Mouse (Mus musculus) lung, embryonic 15.5 days (tissue): ENCODE results near the gene Slc16a12. TPM values are rescaled to one million over a fixed set of nuclear protein-coding genes. Genes with fewer than 3 reads are reported as not detected.

Experiments
- ATAC-seq: fragments of 200-750 bp; cut with Nextera tagmentation; 2 replicates; pipeline ENCODE4 v1.8.0; 2017; ENCODE audit warnings: moderate number of reproducible peaks, borderline replicate concordance; ENCODE audit not compliant: low FRiP score, low TSS enrichment; ENCODE audit errors: extremely low read depth
- H3K27ac ChIP-seq: fragments of 300-500 bp; sonication (generic); 2 replicates; pipeline ENCODE4 v1.5.1; 2015; ENCODE audit warnings: moderate library complexity, mild to moderate bottlenecking, inconsistent platforms
- H3K27me3 ChIP-seq: fragments of 300-500 bp; sonication (generic); 2 replicates; pipeline ENCODE4 v1.6.1; 2015; ENCODE audit warnings: inconsistent platforms
- H3K36me3 ChIP-seq: fragments of 300-500 bp; sonication (generic); 2 replicates; pipeline ENCODE4 v1.6.1; 2015; ENCODE audit warnings: inconsistent platforms
- H3K4me1 ChIP-seq: fragments of 300-500 bp; sonication (generic); 2 replicates; pipeline ENCODE4 v1.6.1; 2015; ENCODE audit warnings: inconsistent platforms
- H3K4me2 ChIP-seq: fragments of 300-500 bp; sonication (generic); 2 replicates; pipeline ENCODE4 v1.6.1; 2015; ENCODE audit warnings: inconsistent platforms, mild to moderate bottlenecking, moderate library complexity
- H3K4me3 ChIP-seq: fragments of 300-500 bp; sonication (generic); 2 replicates; pipeline ENCODE4 v1.5.1; 2015; ENCODE audit warnings: mild to moderate bottlenecking, inconsistent platforms
- H3K9ac ChIP-seq: fragments of 300-500 bp; sonication (generic); 2 replicates; pipeline ENCODE4 v1.6.1; 2015; ENCODE audit warnings: inconsistent platforms
- H3K9me3 ChIP-seq: fragments of 300-500 bp; sonication (generic); 2 replicates; pipeline ENCODE4 v1.6.1; 2016; ENCODE audit warnings: inconsistent platforms
- WGBS: fragments of 180-500 bp; shearing (Covaris S2); methylation state at CpG from one replicate; pipeline ENCODE4 v1.1.7; 2015; 5-methylcytosine and 5-hydroxymethylcytosine counted together
- microRNA-seq: library from miRNA; unstranded; fragments of <30 nt; microRNA quantifications from one replicate; pipeline ENCODE4, GENCODE M21; 2016
- polyA plus RNA-seq: library from polyadenylated mRNA; unstranded; fragments of >200 nt; fragmentation: Nextera tagmentation; extraction: Ambion mirVana; gene quantifications from 2 replicates; pipeline ENCODE4 v1.2.1, GENCODE M21; 2015

Slc16a12 gene
- polyA plus RNA-seq, 1 experiment from 2014 or later = 14.8 TPM

DNA sequence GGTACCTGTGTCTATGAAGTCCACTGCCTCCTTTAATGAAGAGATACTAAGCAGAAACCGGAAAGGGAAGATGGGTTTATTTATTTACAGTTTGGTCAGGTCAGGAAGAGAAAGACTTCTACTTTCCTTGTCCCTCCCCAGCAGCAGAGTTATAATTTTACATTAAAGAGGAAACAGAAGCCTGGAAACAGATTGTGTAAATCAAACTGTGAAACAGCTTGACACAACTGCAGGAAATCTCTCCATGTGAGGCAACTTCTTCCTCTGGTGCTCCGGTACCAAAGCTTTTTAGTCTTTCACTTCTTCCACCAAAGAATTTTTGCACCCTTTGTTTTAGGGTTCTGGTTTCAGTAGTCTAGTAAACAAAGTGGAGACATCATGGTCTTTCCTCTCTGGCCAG, 113.6 kb downstream of the Slc16a12 start:
- Histone ChIP-seq H3K4me2 (no peak overlapping the region), H3K27me3 (peaks cover 3% of the 10 kb centered on the region; the same call in 1 of the 2 replicates), H3K9me3 (no peaks in the 10 kb centered on the region), H3K36me3 (no peaks in the 10 kb centered on the region), H3K4me3 (no peak overlapping the region), H3K27ac (no peak overlapping the region), H3K4me1 (no peaks in the 10 kb centered on the region), H3K9ac (no peak overlapping the region)
- ATAC-seq = no peak
- WGBS = 57% methylated on average over 2 of the region's 2 CpGs

DNA sequence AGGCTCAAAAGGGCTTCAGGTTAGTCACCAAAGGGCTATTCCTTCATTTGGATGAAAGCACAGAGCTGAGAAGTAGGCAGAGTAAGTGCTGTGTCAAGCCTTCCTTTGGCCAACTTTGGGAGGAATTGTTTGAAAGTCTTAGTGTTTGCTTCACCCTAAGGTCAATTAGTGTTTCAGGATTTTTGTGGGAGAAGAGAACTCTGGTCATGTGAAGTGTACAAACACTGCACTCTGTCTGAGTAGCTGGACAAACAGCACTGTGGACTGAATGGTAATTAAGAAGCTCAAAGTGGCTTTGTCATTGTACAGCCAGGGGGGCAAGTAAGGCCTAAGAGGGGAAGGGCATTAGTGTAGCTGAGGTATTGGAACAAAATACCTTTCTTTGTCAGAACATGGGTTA, 115.6 kb downstream of the Slc16a12 start:
- Histone ChIP-seq H3K9ac (no peak overlapping the region), H3K27me3 (no peaks in the 10 kb centered on the region), H3K36me3 (no peaks in the 10 kb centered on the region), H3K4me3 (no peak overlapping the region), H3K27ac (no peak overlapping the region), H3K4me1 (no peaks in the 10 kb centered on the region), H3K4me2 (no peak overlapping the region), H3K9me3 (no peaks in the 10 kb centered on the region)
- ATAC-seq = peak; percentile 69; the same call in 1 of the 2 replicates

DNA sequence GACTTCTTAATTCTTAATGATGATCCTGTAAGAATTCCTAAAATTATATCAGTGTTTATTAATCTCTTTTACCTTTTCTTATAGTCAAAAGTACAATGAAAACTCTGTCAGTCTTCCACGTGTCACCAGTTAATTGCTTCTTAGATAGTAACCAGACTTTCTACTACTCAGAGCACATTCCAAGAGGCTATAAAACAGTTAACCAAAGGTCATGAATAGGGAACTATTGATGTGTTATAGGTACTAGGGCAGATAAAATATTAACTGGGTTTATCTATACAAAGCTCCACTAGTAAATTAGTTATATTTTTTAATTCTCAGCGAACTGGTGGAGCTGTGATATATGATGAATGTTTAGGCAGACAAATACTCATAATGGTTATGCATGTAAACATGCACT, 119.6 kb downstream of the Slc16a12 start:
- Histone ChIP-seq H3K9me3 (no peaks in the 10 kb centered on the region), H3K4me2 (no peak overlapping the region), H3K4me1 (no peaks in the 10 kb centered on the region), H3K36me3 (no peaks in the 10 kb centered on the region), H3K27me3 (no peaks in the 10 kb centered on the region), H3K4me3 (no peak overlapping the region), H3K27ac (no peak overlapping the region), H3K9ac (no peak overlapping the region)
- 64% methylated on average over 2 of the region's 2 CpGs for WGBS
- ATAC-seq = no peak

GRCm38 (mm10) chr19:34624663-34625062, 122.4 kb downstream of the Slc16a12 start:
- Histone ChIP-seq H3K9ac (no peak overlapping the region), H3K4me3 (no peak overlapping the region), H3K27ac (no peak overlapping the region), H3K36me3 (no peaks in the 10 kb centered on the region), H3K27me3 (no peaks in the 10 kb centered on the region), H3K4me1 (no peaks in the 10 kb centered on the region), H3K4me2 (no peak overlapping the region), H3K9me3 (no peaks in the 10 kb centered on the region)
- 68% methylated on average over 4 of the region's 4 CpGs for WGBS
- no peak for ATAC-seq

GRCm38 (mm10) chr19:34623781-34624180, 123.3 kb downstream of the Slc16a12 start:
- Histone ChIP-seq H3K4me1 (no peaks in the 10 kb centered on the region), H3K9ac (no peak overlapping the region), H3K4me3 (no peak overlapping the region), H3K36me3 (no peaks in the 10 kb centered on the region), H3K9me3 (no peaks in the 10 kb centered on the region), H3K27me3 (no peaks in the 10 kb centered on the region), H3K27ac (no peak overlapping the region), H3K4me2 (no peak overlapping the region)
- 89% methylated on average over 6 of the region's 6 CpGs for WGBS
- ATAC-seq = no peak

DNA sequence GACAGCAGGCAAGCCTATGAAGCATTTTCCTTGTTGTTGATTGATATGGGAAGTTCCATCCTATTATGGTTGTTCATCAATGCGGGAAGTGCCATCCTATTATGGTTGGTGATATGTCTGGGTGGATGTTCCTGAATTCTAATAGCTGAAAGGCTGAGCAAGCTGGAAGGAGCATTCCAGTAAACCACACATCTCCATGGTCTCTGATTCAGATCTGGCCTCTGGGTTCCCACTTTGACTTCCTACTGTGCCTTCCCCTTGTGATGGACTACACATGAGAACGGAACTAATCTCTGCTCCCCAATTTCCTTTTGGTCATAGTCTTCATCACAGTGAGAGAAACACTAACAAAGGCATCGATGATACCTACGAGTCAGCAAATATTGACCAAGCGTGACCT, 126.2 kb downstream of the Slc16a12 start:
- Histone ChIP-seq H3K9ac (no peak overlapping the region), H3K4me3 (no peak overlapping the region), H3K4me1 (no peaks in the 10 kb centered on the region), H3K27me3 (no peaks in the 10 kb centered on the region), H3K9me3 (no peaks in the 10 kb centered on the region), H3K27ac (no peak overlapping the region), H3K36me3 (no peaks in the 10 kb centered on the region), H3K4me2 (no peak overlapping the region)
- no peak for ATAC-seq
- WGBS = 79% methylated on average over 5 of the region's 5 CpGs

Small RNA genes lying within 50 kb of the gene (microRNA-seq; reads per million reads assigned to microRNA genes)
- not detected for gene Gm27476

Other genes with a start within 250 kb of the Slc16a12 start
- gene Lipa, start 219.8 kb downstream of the Slc16a12 start, polyA plus RNA-seq = 47.9 and 48.5 TPM in 2 replicates
- 12.7 and 12.9 TPM in 2 replicates for gene Ifit2, start 196.6 kb downstream of the Slc16a12 start, polyA plus RNA-seq
- 0.62 and 0.92 TPM in 2 replicates for gene Ifit3, start 163.8 kb downstream of the Slc16a12 start, polyA plus RNA-seq
- 0.54 and 0.63 TPM in 2 replicates for gene Ifit1bl1, start 145.3 kb downstream of the Slc16a12 start, polyA plus RNA-seq
- 0.18 and 0.32 TPM in 2 replicates for gene Ifit3b, start 139.3 kb downstream of the Slc16a12 start, polyA plus RNA-seq
- 0.07 and 0.08 TPM in 2 replicates for gene Ifit1bl2, start 106.5 kb downstream of the Slc16a12 start, polyA plus RNA-seq
- gene Ifit1, start 106.4 kb downstream of the Slc16a12 start, polyA plus RNA-seq = 0.29 and 0.62 TPM in 2 replicates
- 7.8 and 8.8 TPM in 2 replicates for gene Pank1, start 132.2 kb upstream of the Slc16a12 start, polyA plus RNA-seq
- gene Kif20b, start 175.1 kb upstream of the Slc16a12 start, polyA plus RNA-seq = 84.7 and 86.0 TPM in 2 replicates